Mouse (Mus musculus) brown adipose tissue, adult 24 weeks (tissue): ENCODE measurements around the gene Mical2. TPM values are rescaled to one million over a fixed set of nuclear protein-coding genes. Genes with fewer than 3 reads are reported as not detected.

ENCODE experiments used
- H3K27ac ChIP-seq: fragments of 200-500 bp; replicated peaks from 2 replicates; pipeline ENCODE4 v1.5.1; 2012; ENCODE audit warnings: low read depth, mild to moderate bottlenecking, low read length
- H3K4me1 ChIP-seq: fragments of 200-500 bp; 2 replicates; pipeline ENCODE4 v1.6.1; 2012; ENCODE audit warnings: low read length, mixed read lengths; ENCODE audit not compliant: control insufficient read depth, insufficient read depth, insufficient read length
- H3K4me3 ChIP-seq: fragments of 200-500 bp; 2 replicates; pipeline ENCODE4 v1.5.1; 2012; ENCODE audit warnings: low read depth, mild to moderate bottlenecking, low read length, moderate library complexity; ENCODE audit not compliant: insufficient read depth
- polyA plus RNA-seq: library from polyadenylated mRNA; stranded (reverse); fragments of >200 nt; gene quantifications from 2 replicates; pipeline ENCODE4 v1.2.4, GENCODE M21; 2012; ENCODE audit not compliant: missing spikeins, insufficient read depth, insufficient read length

The Mical2 gene
- polyA plus RNA-seq, 1 experiment: 18.7 TPM

GRCm38 (mm10) chr7:112244071-112244470 is 18.4 kb downstream of the Mical2 start:
- no peak overlapping the region for H3K27ac ChIP-seq
- H3K4me3 ChIP-seq: no peak overlapping the region
- peaks cover 12% of the 10 kb centered on the region for H3K4me1 ChIP-seq

GRCm38 (mm10) chr7:112244683-112245082 is 19.0 kb downstream of the Mical2 start:
- no peak overlapping the region for H3K4me3 ChIP-seq
- H3K4me1 ChIP-seq: peaks cover 12% of the 10 kb centered on the region
- no peak overlapping the region for H3K27ac ChIP-seq

- Histone ChIP-seq H3K27ac (no peak overlapping the region), H3K4me1 (peaks cover 15% of the 10 kb centered on the region), H3K4me3 (no peak overlapping the region)
Measured at GRCm38 (mm10) chr7:112245839-112246438, 20.3 kb downstream of the Mical2 start.

- Histone ChIP-seq H3K27ac (no peak overlapping the region), H3K4me1 (peaks cover 19% of the 10 kb centered on the region)
Measured at GRCm38 (mm10) chr7:112246442-112246841, 20.8 kb downstream of the Mical2 start.

GRCm38 (mm10) chr7:112247890-112248289 is 22.2 kb downstream of the Mical2 start:
- no peak overlapping the region for H3K4me3 ChIP-seq
- H3K27ac ChIP-seq: no peak overlapping the region
- peaks cover 27% of the 10 kb centered on the region for H3K4me1 ChIP-seq

More at GRCm38 (mm10) chr7:112246442-112246841, 20.8 kb downstream of the Mical2 start:
- H3K4me3 ChIP-seq: no peak overlapping the region

- H3K4me3 ChIP-seq: no peak overlapping the region
- no peak overlapping the region for H3K27ac ChIP-seq
- peaks cover 27% of the 10 kb centered on the region for H3K4me1 ChIP-seq
Measured at GRCm38 (mm10) chr7:112249476-112249875, 23.8 kb downstream of the Mical2 start.

GRCm38 (mm10) chr7:112252065-112252464 is 26.4 kb downstream of the Mical2 start:
- 0 out of 2 replicates have a peak overlapping the region, but pooled peaks have one; percentile 6 for H3K27ac ChIP-seq
- H3K4me1 ChIP-seq: peaks cover 24% of the 10 kb centered on the region
- no peak overlapping the region for H3K4me3 ChIP-seq

GRCm38 (mm10) chr7:112254233-112254632 is 28.6 kb downstream of the Mical2 start:
- H3K4me3 ChIP-seq: no peak overlapping the region
- H3K4me1 ChIP-seq: peaks cover 18% of the 10 kb centered on the region
- H3K27ac ChIP-seq: no peak overlapping the region

GRCm38 (mm10) chr7:112255248-112255866 is 29.7 kb downstream of the Mical2 start:
- Histone ChIP-seq H3K4me1 (peaks cover 15% of the 10 kb centered on the region), H3K27ac (no peak overlapping the region), H3K4me3 (no peak overlapping the region)

- Histone ChIP-seq H3K4me1 (no peaks in the 10 kb centered on the region; the same call in none of the 2 replicates), H3K4me3 (no peak overlapping the region), H3K27ac (no peak overlapping the region)
Measured at GRCm38 (mm10) chr7:112258338-112258903, 32.8 kb downstream of the Mical2 start.

GRCm38 (mm10) chr7:112259286-112259685 is 33.6 kb downstream of the Mical2 start:
- Histone ChIP-seq H3K27ac (no peak overlapping the region), H3K4me3 (no peak overlapping the region), H3K4me1 (no peaks in the 10 kb centered on the region; the same call in none of the 2 replicates)

- Histone ChIP-seq H3K4me3 (no peak overlapping the region), H3K4me1 (no peaks in the 10 kb centered on the region; the same call in none of the 2 replicates), H3K27ac (no peak overlapping the region)
Measured at GRCm38 (mm10) chr7:112261121-112261520, 35.5 kb downstream of the Mical2 start.

- Histone ChIP-seq H3K27ac (no peak overlapping the region), H3K4me1 (peaks cover 16% of the 10 kb centered on the region)
Measured at GRCm38 (mm10) chr7:112267266-112267665, 41.6 kb downstream of the Mical2 start.

GRCm38 (mm10) chr7:112268761-112269425 is 43.2 kb downstream of the Mical2 start:
- Histone ChIP-seq H3K4me3 (no peak overlapping the region), H3K4me1 (peaks cover 16% of the 10 kb centered on the region), H3K27ac (no peak overlapping the region)

More at GRCm38 (mm10) chr7:112267266-112267665, 41.6 kb downstream of the Mical2 start:
- H3K4me3 ChIP-seq: no peak overlapping the region

GRCm38 (mm10) chr7:112270870-112271269 is 45.2 kb downstream of the Mical2 start:
- Histone ChIP-seq H3K27ac (peak overlapping the region; percentile 15; the same call in 1 of the 2 replicates), H3K4me3 (no peak overlapping the region), H3K4me1 (peaks cover 16% of the 10 kb centered on the region)
